Mouse (Mus musculus) lung, embryonic 15.5 days (tissue): ENCODE data around the gene Evi2a. TPM values are rescaled to one million over a fixed set of nuclear protein-coding genes. Genes with fewer than 3 reads are reported as not detected.

Experiments used
- ATAC-seq: fragments of 200-750 bp; cut with Nextera tagmentation; 2 replicates; pipeline ENCODE4 v1.8.0; 2017; ENCODE audit warnings: moderate number of reproducible peaks, borderline replicate concordance; ENCODE audit not compliant: low FRiP score, low TSS enrichment; ENCODE audit errors: extremely low read depth
- H3K27ac ChIP-seq: fragments of 300-500 bp; sonication (generic); 2 replicates; pipeline ENCODE4 v1.5.1; 2015; ENCODE audit warnings: moderate library complexity, mild to moderate bottlenecking, inconsistent platforms
- H3K27me3 ChIP-seq: fragments of 300-500 bp; sonication (generic); 2 replicates; pipeline ENCODE4 v1.6.1; 2015; ENCODE audit warnings: inconsistent platforms
- H3K36me3 ChIP-seq: fragments of 300-500 bp; sonication (generic); 2 replicates; pipeline ENCODE4 v1.6.1; 2015; ENCODE audit warnings: inconsistent platforms
- H3K4me1 ChIP-seq: fragments of 300-500 bp; sonication (generic); 2 replicates; pipeline ENCODE4 v1.6.1; 2015; ENCODE audit warnings: inconsistent platforms
- H3K4me2 ChIP-seq: fragments of 300-500 bp; sonication (generic); 2 replicates; pipeline ENCODE4 v1.6.1; 2015; ENCODE audit warnings: inconsistent platforms, mild to moderate bottlenecking, moderate library complexity
- H3K4me3 ChIP-seq: fragments of 300-500 bp; sonication (generic); 2 replicates; pipeline ENCODE4 v1.5.1; 2015; ENCODE audit warnings: mild to moderate bottlenecking, inconsistent platforms
- H3K9ac ChIP-seq: fragments of 300-500 bp; sonication (generic); 2 replicates; pipeline ENCODE4 v1.6.1; 2015; ENCODE audit warnings: inconsistent platforms
- H3K9me3 ChIP-seq: fragments of 300-500 bp; sonication (generic); 2 replicates; pipeline ENCODE4 v1.6.1; 2016; ENCODE audit warnings: inconsistent platforms
- WGBS: fragments of 180-500 bp; shearing (Covaris S2); methylation state at CpG from one replicate; pipeline ENCODE4 v1.1.7; 2015; 5-methylcytosine and 5-hydroxymethylcytosine counted together
- polyA plus RNA-seq: library from polyadenylated mRNA; unstranded; fragments of >200 nt; fragmentation: Nextera tagmentation; extraction: Ambion mirVana; gene quantifications from 2 replicates; pipeline ENCODE4 v1.2.1, GENCODE M21; 2015

Gene Evi2a
- polyA plus RNA-seq, 1 experiment from 2014 or later: 4.2 TPM

DNA sequence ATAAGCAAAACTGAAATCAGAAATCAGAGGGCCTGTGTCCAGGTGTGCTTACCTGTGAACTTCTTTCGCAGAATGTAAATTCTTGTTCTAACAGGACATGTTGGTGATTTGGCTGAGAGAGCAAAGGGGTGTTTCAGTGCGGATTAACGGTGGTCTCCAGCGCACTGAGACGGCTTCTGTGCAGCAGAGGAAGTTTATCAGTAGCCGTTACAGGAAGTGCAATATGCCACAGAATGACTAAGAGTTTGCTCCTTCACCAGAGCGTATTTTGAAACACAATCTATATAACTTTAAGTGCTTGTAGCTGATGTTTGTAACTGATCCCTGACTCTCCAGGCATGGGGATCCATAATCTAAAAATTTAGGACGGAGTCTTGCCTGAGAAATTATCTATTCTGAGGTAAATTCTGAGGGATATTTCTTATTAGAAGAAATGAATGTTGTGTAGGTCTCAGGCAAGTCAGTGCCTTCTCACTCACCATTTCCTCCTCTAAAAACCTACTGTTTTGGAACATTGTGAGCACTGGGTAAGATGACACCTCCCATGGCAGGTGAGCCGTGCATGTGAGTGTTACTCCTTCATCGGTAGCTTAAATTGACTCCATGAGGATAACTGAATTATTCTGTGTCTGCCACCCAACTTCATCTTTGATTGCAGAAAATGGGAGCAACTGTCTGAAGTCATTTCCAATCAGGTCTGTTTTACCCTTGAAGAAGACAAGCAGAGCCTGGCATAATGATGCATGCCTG, 6.7 kb downstream of the Evi2a start, which contains the start of gene Evi2b:
TSS of gene Evi2b (minus strand) at position 203 of the 750 bp plus-strand sequence.
- Histone ChIP-seq H3K4me1 (no peaks in the 10 kb centered on the region), H3K9me3 (no peaks in the 10 kb centered on the region), H3K4me3 (no peak within 1 kb of the TSS), H3K4me2 (no peak within 1 kb of the TSS), H3K9ac (no peak within 1 kb of the TSS), H3K36me3 (no peaks in the 10 kb centered on the region), H3K27me3 (no peaks in the 10 kb centered on the region), H3K27ac (no peak within 1 kb of the TSS)
- ATAC-seq: no peak
- WGBS: 69% methylated on average over 10 of the region's 10 CpGs

DNA sequence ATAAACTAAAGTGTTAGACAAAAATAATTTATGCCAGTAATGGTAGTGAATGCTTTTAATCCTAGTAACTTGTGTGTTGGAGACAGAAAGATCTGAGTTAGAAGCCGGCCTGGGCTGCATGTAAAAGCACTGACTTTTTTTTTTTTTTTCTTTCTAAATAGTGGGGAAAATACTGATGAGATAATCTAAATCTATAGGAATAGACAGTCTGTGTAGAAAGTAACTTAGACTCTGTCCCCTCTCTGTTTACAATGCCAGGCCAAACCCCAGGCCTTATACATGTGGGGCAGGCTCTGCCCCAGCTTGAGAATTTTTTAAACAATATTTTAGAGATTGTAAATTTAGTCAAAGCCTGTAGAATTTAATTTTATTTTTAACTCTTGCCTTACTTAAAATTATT, 7.5 kb downstream of the Evi2a start:
- no peak overlapping the region for H3K9ac ChIP-seq
- no peak overlapping the region for H3K4me3 ChIP-seq
- H3K9me3 ChIP-seq: no peaks in the 10 kb centered on the region
- WGBS: 63% methylated on average over 1 of the region's 1 CpGs
- ATAC-seq: no peak
- no peaks in the 10 kb centered on the region for H3K36me3 ChIP-seq
- H3K4me1 ChIP-seq: no peaks in the 10 kb centered on the region
- H3K4me2 ChIP-seq: no peak overlapping the region
- no peaks in the 10 kb centered on the region for H3K27me3 ChIP-seq
- H3K27ac ChIP-seq: no peak overlapping the region

DNA sequence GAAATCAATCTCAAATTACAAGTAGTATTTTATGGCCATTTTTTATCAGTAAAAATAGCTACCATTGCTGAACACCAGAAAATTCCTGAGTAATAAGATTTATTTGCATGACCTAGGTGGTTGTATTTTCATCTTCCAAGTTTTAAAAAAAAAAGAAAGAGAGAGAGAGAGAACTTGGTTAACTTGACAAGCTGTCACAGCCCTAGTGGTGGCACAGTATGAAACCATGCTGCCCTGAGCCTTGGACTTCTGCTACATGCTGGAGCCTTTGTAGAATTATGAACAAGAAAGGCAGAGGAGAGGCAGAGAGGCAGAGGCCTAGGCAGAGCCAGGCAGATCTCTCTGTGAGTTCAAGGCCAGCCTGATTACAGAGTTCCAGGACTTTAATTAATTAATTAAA, 8.5 kb downstream of the Evi2a start:
- no peaks in the 10 kb centered on the region for H3K9me3 ChIP-seq
- no peak overlapping the region for H3K4me3 ChIP-seq
- no peak for ATAC-seq
- no peak overlapping the region for H3K9ac ChIP-seq
- no peaks in the 10 kb centered on the region for H3K27me3 ChIP-seq
- no peak overlapping the region for H3K27ac ChIP-seq
- no peaks in the 10 kb centered on the region for H3K36me3 ChIP-seq
- no peaks in the 10 kb centered on the region for H3K4me1 ChIP-seq
- no peak overlapping the region for H3K4me2 ChIP-seq

DNA sequence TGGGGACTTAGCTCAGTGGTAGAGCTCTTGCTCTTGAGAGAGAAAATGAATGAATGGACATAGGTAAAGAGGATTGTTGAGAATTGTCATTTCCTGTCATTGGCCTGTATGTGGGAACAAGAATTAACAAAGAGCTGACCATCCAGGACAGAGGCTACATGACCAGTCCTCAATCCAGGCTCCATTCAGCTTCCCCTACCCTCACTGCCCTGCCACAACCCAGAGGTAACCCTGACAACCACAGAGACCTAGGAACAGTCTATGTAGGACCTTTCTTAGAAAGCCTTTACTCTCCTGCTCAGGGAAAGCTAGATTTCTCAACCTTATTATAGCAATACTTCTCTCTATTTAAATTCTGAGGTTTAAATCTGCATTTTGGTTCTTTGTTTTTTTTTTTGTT, 9.6 kb downstream of the Evi2a start:
- Histone ChIP-seq H3K36me3 (no peaks in the 10 kb centered on the region), H3K4me1 (no peaks in the 10 kb centered on the region), H3K9me3 (no peaks in the 10 kb centered on the region), H3K27ac (no peak overlapping the region), H3K4me2 (no peak overlapping the region), H3K27me3 (no peaks in the 10 kb centered on the region), H3K4me3 (no peak overlapping the region), H3K9ac (no peak overlapping the region)
- ATAC-seq: no peak

DNA sequence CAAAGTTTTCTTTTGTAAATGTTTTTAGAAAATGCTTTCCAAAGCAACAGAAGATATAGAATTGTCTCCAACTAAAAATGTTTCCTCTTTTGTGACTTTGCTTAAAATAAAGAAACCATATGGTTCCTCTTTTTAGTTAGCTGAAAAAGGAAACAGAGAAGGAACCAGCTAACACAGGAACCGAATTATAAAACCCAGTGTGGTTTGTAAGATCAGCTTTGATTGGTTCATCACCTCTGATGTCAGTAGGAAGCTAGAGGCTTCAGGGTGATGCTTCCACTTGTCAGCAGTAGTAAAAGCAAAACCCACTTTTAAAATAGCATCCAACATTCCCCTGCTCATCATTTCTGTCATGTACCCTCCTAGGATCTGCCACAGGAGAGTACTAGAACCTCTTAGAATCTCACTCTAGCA, 10.5 kb downstream of the Evi2a start:
- H3K4me1 ChIP-seq: 0 out of 2 replicates have a peak, but pooled peaks cover 7% of the 10 kb centered on the region
- no peaks in the 10 kb centered on the region for H3K27me3 ChIP-seq
- no peak overlapping the region for H3K4me2 ChIP-seq
- no peaks in the 10 kb centered on the region for H3K9me3 ChIP-seq
- no peak for ATAC-seq
- 75% methylated on average over 1 of the region's 1 CpGs for WGBS
- no peak overlapping the region for H3K27ac ChIP-seq
- H3K36me3 ChIP-seq: no peaks in the 10 kb centered on the region
- no peak overlapping the region for H3K4me3 ChIP-seq
- no peak overlapping the region for H3K9ac ChIP-seq

DNA sequence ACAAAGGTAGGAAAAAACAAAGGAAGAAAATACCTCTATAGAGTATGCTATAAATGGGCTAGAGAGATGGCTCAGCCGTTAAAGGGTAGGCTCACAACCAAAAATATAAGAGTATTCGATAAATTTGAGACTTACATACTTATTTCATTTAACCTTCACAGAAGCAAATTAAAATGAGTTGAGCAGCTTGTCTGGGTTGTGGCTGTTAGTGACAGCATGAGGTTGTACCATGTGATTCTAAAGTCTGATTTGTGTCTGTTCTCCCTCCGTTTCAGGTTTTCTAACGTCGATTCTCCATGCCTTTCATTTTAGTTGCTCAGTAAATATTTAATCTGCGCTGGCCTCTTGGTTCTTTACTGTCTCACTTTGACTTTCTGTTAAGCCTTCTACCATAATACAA, 11.1 kb downstream of the Evi2a start:
- Histone ChIP-seq H3K4me2 (no peak overlapping the region), H3K36me3 (no peaks in the 10 kb centered on the region), H3K9ac (no peak overlapping the region), H3K4me3 (no peak overlapping the region), H3K9me3 (no peaks in the 10 kb centered on the region), H3K27me3 (no peaks in the 10 kb centered on the region), H3K4me1 (0 out of 2 replicates have a peak, but pooled peaks cover 7% of the 10 kb centered on the region), H3K27ac (no peak overlapping the region)
- 72% methylated on average over 6 of the region's 6 CpGs for WGBS
- ATAC-seq: no peak

DNA sequence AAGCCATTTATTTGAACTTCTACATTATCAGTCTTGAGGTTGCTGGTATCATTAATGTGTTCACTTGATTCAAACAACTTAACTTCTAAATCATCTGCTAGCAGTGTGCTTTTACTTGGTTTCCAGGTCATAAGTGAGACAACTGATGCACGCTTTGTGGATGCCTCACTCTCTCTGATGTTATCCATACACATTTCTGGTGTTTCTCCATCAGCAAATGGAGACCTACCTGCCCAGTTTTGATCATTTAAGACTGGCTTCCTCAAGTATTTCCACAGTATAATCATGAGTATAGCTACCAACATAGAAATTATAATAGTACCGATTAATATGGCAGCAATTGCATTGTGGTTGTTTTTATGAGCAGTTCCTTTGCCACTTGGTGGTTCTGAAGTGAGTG, 14.6 kb downstream of the Evi2a start:
- no peaks in the 10 kb centered on the region for H3K27me3 ChIP-seq
- no peak overlapping the region for H3K27ac ChIP-seq
- no peaks in the 10 kb centered on the region for H3K36me3 ChIP-seq
- no peak overlapping the region for H3K4me2 ChIP-seq
- no peak for ATAC-seq
- no peak overlapping the region for H3K9ac ChIP-seq
- H3K4me3 ChIP-seq: no peak overlapping the region
- 98% methylated on average over 2 of the region's 2 CpGs for WGBS
- H3K9me3 ChIP-seq: no peaks in the 10 kb centered on the region
- 0 out of 2 replicates have a peak, but pooled peaks cover 7% of the 10 kb centered on the region for H3K4me1 ChIP-seq

DNA sequence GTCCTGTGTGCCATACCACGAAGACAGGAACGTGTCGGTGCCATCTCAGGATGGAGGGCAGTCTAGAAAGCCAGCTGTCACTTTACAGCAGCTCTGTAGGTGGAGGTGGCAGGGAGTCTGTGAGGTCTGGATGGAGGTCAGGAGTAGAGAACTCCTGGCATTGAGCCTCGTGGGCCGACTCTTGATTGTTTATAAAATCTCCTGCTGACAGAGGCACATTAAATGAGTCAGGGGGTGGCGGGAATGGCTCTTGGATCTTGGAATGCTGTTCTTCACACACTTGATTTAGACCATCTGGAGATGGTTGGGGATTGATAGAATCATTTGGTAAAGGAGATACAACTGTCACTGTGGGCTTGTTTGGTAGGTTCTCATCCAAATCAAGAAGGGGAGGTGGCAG, 15.1 kb downstream of the Evi2a start:
- no peak overlapping the region for H3K27ac ChIP-seq
- WGBS: 55% methylated on average over 6 of the region's 6 CpGs
- 0 out of 2 replicates have a peak, but pooled peaks cover 7% of the 10 kb centered on the region for H3K4me1 ChIP-seq
- no peak overlapping the region for H3K4me3 ChIP-seq
- no peaks in the 10 kb centered on the region for H3K36me3 ChIP-seq
- no peaks in the 10 kb centered on the region for H3K27me3 ChIP-seq
- no peak overlapping the region for H3K9ac ChIP-seq
- H3K4me2 ChIP-seq: no peak overlapping the region
- no peak for ATAC-seq
- H3K9me3 ChIP-seq: no peaks in the 10 kb centered on the region

DNA sequence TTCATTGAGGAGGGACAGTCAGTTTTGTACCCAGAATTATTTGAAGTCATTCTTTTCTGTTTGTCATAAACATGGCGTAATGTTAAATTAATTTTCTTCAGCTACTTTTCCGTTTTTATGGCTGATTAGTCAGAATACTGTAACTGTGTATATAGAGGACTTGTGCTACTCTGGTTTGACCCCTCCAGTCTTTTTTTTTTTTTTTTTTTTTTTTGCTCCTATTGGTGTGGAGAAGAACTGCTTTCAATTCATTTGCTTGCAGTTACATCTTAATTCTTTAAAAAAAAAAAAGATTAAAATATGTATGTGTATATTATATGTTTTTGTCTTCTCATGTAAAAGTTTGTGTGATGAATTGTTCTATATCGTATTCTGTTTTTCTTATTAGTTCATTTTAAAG, 18.4 kb downstream of the Evi2a start:
- no peak overlapping the region for H3K9ac ChIP-seq
- no peaks in the 10 kb centered on the region for H3K9me3 ChIP-seq
- no peak overlapping the region for H3K4me3 ChIP-seq
- H3K36me3 ChIP-seq: no peaks in the 10 kb centered on the region
- ATAC-seq: no peak
- 83% methylated on average over 3 of the region's 3 CpGs for WGBS
- no peak overlapping the region for H3K27ac ChIP-seq
- no peak overlapping the region for H3K4me2 ChIP-seq
- H3K4me1 ChIP-seq: 0 out of 2 replicates have a peak, but pooled peaks cover 7% of the 10 kb centered on the region
- no peaks in the 10 kb centered on the region for H3K27me3 ChIP-seq

DNA sequence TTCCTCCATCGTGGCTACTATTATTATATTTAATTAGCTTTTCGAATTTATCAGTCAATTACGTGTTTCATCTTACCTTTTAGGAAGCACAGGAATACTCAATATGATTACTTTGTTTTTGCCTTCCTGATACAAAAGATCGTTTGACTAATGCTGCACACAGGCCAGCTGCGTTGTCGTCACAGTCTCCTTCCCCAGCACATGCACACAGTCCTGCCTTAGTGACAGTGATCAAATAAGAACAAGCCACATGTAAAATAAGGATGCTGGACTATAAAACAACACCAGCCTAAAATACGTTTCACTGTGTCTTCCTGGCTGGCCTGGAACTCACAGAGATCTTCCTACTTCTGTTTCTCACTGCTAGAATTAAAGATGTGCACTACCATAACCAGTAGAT, 25.9 kb downstream of the Evi2a start:
- Histone ChIP-seq H3K36me3 (no peaks in the 10 kb centered on the region), H3K4me3 (no peak overlapping the region), H3K4me2 (no peak overlapping the region), H3K27ac (no peak overlapping the region), H3K27me3 (no peaks in the 10 kb centered on the region), H3K9ac (no peak overlapping the region), H3K4me1 (no peaks in the 10 kb centered on the region), H3K9me3 (no peaks in the 10 kb centered on the region)
- 87% methylated on average over 7 of the region's 7 CpGs for WGBS
- no peak for ATAC-seq

DNA sequence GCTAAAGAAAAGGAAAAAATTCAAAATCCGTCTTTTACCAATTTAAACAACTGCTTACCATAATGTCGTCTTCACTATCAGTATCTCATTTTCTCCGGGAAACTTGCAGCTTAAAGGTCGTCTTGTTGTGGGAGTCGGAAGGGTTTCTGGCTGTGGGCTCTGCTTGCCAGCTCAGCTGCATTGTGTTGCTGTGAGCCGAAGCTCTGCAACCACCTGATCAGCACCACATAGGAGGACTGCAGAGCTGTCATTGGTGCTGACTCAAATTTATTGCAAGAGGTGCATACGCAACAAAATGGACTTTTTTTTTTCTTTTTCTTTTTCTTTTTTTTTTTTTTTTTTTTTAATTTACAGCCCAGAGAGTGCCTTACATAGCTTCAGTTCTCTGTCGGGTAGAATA, 26.6 kb downstream of the Evi2a start, which contains the start of gene Omg:
TSS of gene Omg (minus strand) at position 240 of the 400 bp plus-strand sequence.
- H3K36me3 ChIP-seq: no peaks in the 10 kb centered on the region
- no peak for ATAC-seq
- H3K4me1 ChIP-seq: no peaks in the 10 kb centered on the region
- H3K4me3 ChIP-seq: no peak within 1 kb of the TSS
- 57% methylated on average over 8 of the region's 8 CpGs for WGBS
- no peaks in the 10 kb centered on the region for H3K27me3 ChIP-seq
- no peak within 1 kb of the TSS for H3K27ac ChIP-seq
- H3K4me2 ChIP-seq: no peak within 1 kb of the TSS
- H3K9me3 ChIP-seq: no peaks in the 10 kb centered on the region
- H3K9ac ChIP-seq: no peak within 1 kb of the TSS

DNA sequence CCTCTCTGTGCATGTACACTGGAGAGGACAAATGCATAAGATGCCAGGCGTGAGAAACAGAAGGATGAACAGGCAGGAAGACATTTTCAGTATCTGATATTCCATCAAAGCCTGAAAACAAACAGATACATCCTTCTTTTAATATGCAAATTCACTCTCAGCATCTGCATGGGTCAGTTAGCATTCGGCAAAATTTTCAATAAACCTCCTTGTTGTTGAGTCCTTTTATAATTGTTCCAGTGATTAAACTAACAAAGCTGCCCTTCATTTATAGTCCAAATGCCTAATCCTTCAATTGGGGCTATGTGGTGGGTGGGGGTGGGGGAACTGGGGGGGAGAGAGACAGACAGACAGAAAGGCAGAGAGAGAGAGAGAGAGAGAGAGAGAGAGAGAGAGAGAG, 27.5 kb downstream of the Evi2a start:
- ATAC-seq: no peak
- no peaks in the 10 kb centered on the region for H3K27me3 ChIP-seq

More for the DNA sequence above, 27.5 kb downstream of the Evi2a start:
- no peaks in the 10 kb centered on the region for H3K9me3 ChIP-seq
- H3K36me3 ChIP-seq: no peaks in the 10 kb centered on the region
- H3K4me2 ChIP-seq: no peak overlapping the region
- H3K4me3 ChIP-seq: no peak overlapping the region
- 76% methylated on average over 2 of the region's 2 CpGs for WGBS
- H3K4me1 ChIP-seq: no peaks in the 10 kb centered on the region
- no peak overlapping the region for H3K9ac ChIP-seq
- no peak overlapping the region for H3K27ac ChIP-seq
